Mouse (Mus musculus) neutrophil, adult 59 days (primary cell): ENCODE measurements around the gene Btbd35f15. TPM values are rescaled to one million over a fixed set of nuclear protein-coding genes. Genes with fewer than 3 reads are reported as not detected.

Experiments used
- total RNA-seq, 2 experiments: library from RNA; stranded (reverse); gene quantifications; 1 replicate in 1 of 2; 2 replicates in 1 of 2; pipeline ENCODE4 v1.2.4; 2023

Btbd35f15 gene
- total RNA-seq = not detected

DNA sequence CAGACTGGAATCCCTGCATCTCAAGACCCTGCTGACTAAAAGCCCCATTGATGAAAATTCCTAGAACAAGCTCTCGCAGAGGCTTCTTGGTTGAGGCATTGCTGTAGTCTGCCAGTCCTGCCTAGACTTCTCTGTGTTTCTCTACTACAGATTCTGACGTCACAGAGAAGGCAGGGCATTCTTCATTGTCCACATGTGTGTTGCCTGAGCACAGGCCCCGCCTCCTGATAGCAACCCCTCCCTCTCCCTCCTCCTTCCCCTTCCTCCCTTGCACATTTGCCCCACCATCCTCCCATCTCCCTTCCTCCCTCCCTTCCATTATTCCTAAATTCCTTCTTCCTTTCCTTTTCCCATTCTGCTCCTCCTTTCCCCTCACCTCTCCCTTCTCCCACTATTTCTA, at the start of gene Btbd35f15:
Gene Btbd35f15 (minus strand): TSS at position 101 of the 400 bp plus-strand sequence.

Other genes starting within 250 kb of the Btbd35f15 start
- not detected for gene Btbd35f13, start 79.9 kb upstream of the Btbd35f15 start, total RNA-seq
- not detected for gene Btbd35f14, start 125.0 kb upstream of the Btbd35f15 start, total RNA-seq